In genomic region chr12:30035841-30036568, GRCm38 (mm10) we compare ENCODE assay signal across 12 mouse cellular contexts.
DNase-seq lines count a peak whose midpoint lies in the region; ATAC-seq lines count a peak whose summit lies in the region.
"Had no signal": no experiment of that assay in that cellular context is flagged by ENCODE, and none has a peak within 500 bp of the region (broad histone marks: within the 10 kb centered on the region; RNA-seq: fewer than 3 reads in every experiment).

No protein-coding gene starts in this region.

- peak; percentile 58 for DNase-seq in 3134 (ENCODE audit: extremely low read depth, insufficient read length, low spot score)
- peak; percentile 84 for DNase-seq in 3T3-L1 (ENCODE audit: low read depth, low spot score)
- DNase-seq in heart, postnatal 36 days, result peak; percentile 24 to 39
- no peak for DNase-seq in testis, postnatal 10 days (ENCODE audit: low spot score)
- no peak for DNase-seq in MN1 (ENCODE audit: low spot score)
- no peak for DNase-seq in embryo, embryonic 11 days
- no peak for DNase-seq in kidney, adult 8-10 months
- DNase-seq: cerebellum, postnatal 14 days; kidney, adult 2 months had no signal

- H3K27ac ChIP-seq in midbrain, embryonic 13.5 days, result peak overlapping the region; percentile 42
- H3K27ac ChIP-seq: embryonic facial prominence, embryonic 15.5 days; liver, embryonic 12.5 days had no signal

- no peaks in the 10 kb centered on the region for H3K27me3 ChIP-seq in midbrain, embryonic 13.5 days
- H3K27me3 ChIP-seq: embryonic facial prominence, embryonic 15.5 days; liver, embryonic 12.5 days had no signal

- no peak for ATAC-seq in midbrain, embryonic 13.5 days
- ATAC-seq: liver, embryonic 12.5 days had no signal

- H3K4me2 ChIP-seq in midbrain, embryonic 13.5 days (replicated peaks), result no peak overlapping the region
- H3K4me2 ChIP-seq: embryonic facial prominence, embryonic 15.5 days; liver, embryonic 12.5 days had no signal

- no peaks in the 10 kb centered on the region for H3K9me3 ChIP-seq in midbrain, embryonic 13.5 days
- H3K9me3 ChIP-seq: embryonic facial prominence, embryonic 15.5 days; liver, embryonic 12.5 days had no signal

- intact Hi-C loops in heart, postnatal 36 days (cut with DNase I), result loop anchor here (10.0 kb wide), 1 partner anchor 61 kb away; no protein-coding TSS in a partner anchor

- H3K36me3 ChIP-seq in midbrain, embryonic 13.5 days, result no peaks in the 10 kb centered on the region
- H3K36me3 ChIP-seq: embryonic facial prominence, embryonic 15.5 days; liver, embryonic 12.5 days had no signal

- peaks cover 21% of the 10 kb centered on the region for H3K4me1 ChIP-seq in midbrain, embryonic 13.5 days (replicated peaks)
- H3K4me1 ChIP-seq: liver, embryonic 12.5 days had no signal

- H3K9ac ChIP-seq in midbrain, embryonic 13.5 days (replicated peaks), result no peak overlapping the region
- H3K9ac ChIP-seq: embryonic facial prominence, embryonic 15.5 days; liver, embryonic 12.5 days had no signal

- no peak overlapping the region for H3K4me3 ChIP-seq in midbrain, embryonic 13.5 days (replicated peaks)
- H3K4me3 ChIP-seq: embryonic facial prominence, embryonic 15.5 days; liver, embryonic 12.5 days had no signal

Comparison
In these comparisons a context has a peak if more than half of its experiments do, and no peak if none do; other contexts are left out.
1. DNase-seq: peak in 3134 (single experiment), 3T3-L1 (single experiment) and heart, postnatal 36 days (2 of 2); none in testis, postnatal 10 days (single experiment), MN1 (single experiment), embryo, embryonic 11 days (single experiment) and kidney, adult 8-10 months (0 of 2).